Mouse (Mus musculus) erythroblast, embryonic 14.5 days (primary cell): Measurements from ENCODE around the gene Copa.

Experiments
- GATA1 ChIP-seq: IDR thresholded peaks from 2 replicates; pipeline ENCODE4 v1.6.1; 2012; ENCODE audit warnings: low read length, inconsistent platforms, mixed read lengths
- TAL1 ChIP-seq: IDR thresholded peaks from 3 replicates; pipeline ENCODE4 v1.6.1; 2012; ENCODE audit warnings: low read length, inconsistent platforms, mixed read lengths

- TF ChIP-seq GATA1 (no peak), TAL1 (no peak)
These were observed 46.8 kb downstream of the Copa start for GRCm38 (mm10) chr1:172129108-172129507.
